Mouse (Mus musculus): ENCODE results near the gene Olfr1497.
"Not testable (repeated sequence)": the region's sequence is repeated elsewhere in the genome, so short reads cannot be mapped to it uniquely, and the experiment has no call there.

Olfr1497 gene

GRCm38 (mm10) chr19:13798102-13798501, at the start of gene Olfr1497:
Gene Olfr1497 (minus strand): TSS chr19:13798202.
- DNase-seq: no peak

GRCm38 (mm10) chr19:13830388-13830787, 32.4 kb upstream of the Olfr1497 start, which contains the start of gene Olfr1500:
Gene Olfr1500 (minus strand): TSS chr19:13830488.
- DNase-seq: no peak

- no peak for DNase-seq
Measured at GRCm38 (mm10) chr19:13828447-13828846, 30.4 kb upstream of the Olfr1497 start.

GRCm38 (mm10) chr19:13820847-13821246, 22.8 kb upstream of the Olfr1497 start:
- no peak for DNase-seq

GRCm38 (mm10) chr19:13819347-13819746, 21.3 kb upstream of the Olfr1497 start, which contains the start of gene Olfr1499:
Gene Olfr1499 (minus strand): TSS chr19:13819447.
- DNase-seq: no peak

GRCm38 (mm10) chr19:13818827-13819226, 20.8 kb upstream of the Olfr1497 start:
- DNase-seq: no peak

- DNase-seq: peak in 1 of 2 experiments; percentile 2
Measured at GRCm38 (mm10) chr19:13812823-13813222, 14.8 kb upstream of the Olfr1497 start.

- DNase-seq: not testable (repeated sequence)
Measured at GRCm38 (mm10) chr19:13805486-13805885, 7.5 kb upstream of the Olfr1497 start.

- no peak for DNase-seq
Measured at GRCm38 (mm10) chr19:13777578-13777977, 20.4 kb downstream of the Olfr1497 start, which contains the start of gene Olfr1496. Gene Olfr1496 (plus strand): TSS chr19:13777878.

GRCm38 (mm10) chr19:13768565-13769276, 29.3 kb downstream of the Olfr1497 start:
- DNase-seq: no peak

- no peak for DNase-seq
Measured at GRCm38 (mm10) chr19:13764306-13764705, 33.7 kb downstream of the Olfr1497 start, which contains the start of gene Olfr1495. Gene Olfr1495 (plus strand): TSS chr19:13764606.

- DNase-seq: no peak
Measured at GRCm38 (mm10) chr19:13749366-13749765, 48.6 kb downstream of the Olfr1497 start.
